Mouse (Mus musculus) layer of hippocampus, adult 6 months (tissue): ENCODE results near the gene Lysmd1. TPM values are rescaled to one million over a fixed set of nuclear protein-coding genes. Genes with fewer than 3 reads are reported as not detected.

Source experiments
- long read RNA-seq, 2 experiments: library from polyadenylated mRNA; unstranded; transcript quantifications; one replicate each; pipeline ENCODE4 v2.0.0; 2019 to 2020
- microRNA-seq: library from miRNA; unstranded; fragments of <30 nt; microRNA quantifications from one replicate; pipeline ENCODE4 v1.2.0, GENCODE M21; 2020
- polyA plus RNA-seq: library from polyadenylated mRNA; unstranded; fragments of <200 nt; fragmentation: Nextera tagmentation; gene quantifications from 2 replicates; pipeline ENCODE4 v1.2.3, GENCODE M21; 2021

Lysmd1 gene
- 9.2 and 11.4 TPM in 2 replicates for polyA plus RNA-seq
- long read RNA-seq, experiment 1, transcript Lysmd1-201 (3 exons, 2,394 nt): major isoform, 26 of 30 reads
- long read RNA-seq, experiment 1, partial matches to known transcripts: 3 of 30 reads
- long read RNA-seq, experiment 1, other reads (novel, unspliced or antisense): 1 of 30 reads
- long read RNA-seq, experiment 2, transcript Lysmd1-201 (3 exons, 2,394 nt): major isoform, 69 of 76 reads
- long read RNA-seq, experiment 2, partial matches to known transcripts: 5 of 76 reads
- long read RNA-seq, experiment 2, other reads (novel, unspliced or antisense): 2 of 76 reads

GRCm38 (mm10) chr3:95133680-95134101, at the start of gene Lysmd1, which contains the start of gene Scnm1:
Gene Lysmd1 (plus strand): TSS chr3:95134088.
Gene Scnm1 (minus strand): TSS chr3:95134011.

GRCm38 (mm10) chr3:95106338-95107117, 27.4 kb upstream of the Lysmd1 start, which contains the start of gene Pip5k1a:
Gene Pip5k1a (minus strand): TSS chr3:95106930.

GRCm38 (mm10) chr3:95110911-95111726, 22.8 kb upstream of the Lysmd1 start, which contains the start of gene Vps72:
Gene Vps72 (plus strand): TSS chr3:95111022.

GRCm38 (mm10) chr3:95124246-95124645, 9.6 kb upstream of the Lysmd1 start, which contains the start of gene Tmod4:
Gene Tmod4 (plus strand): TSS chr3:95124476.

GRCm38 (mm10) chr3:95141952-95142616, 8.2 kb downstream of the Lysmd1 start, which contains the start of gene Tnfaip8l2:
Gene Tnfaip8l2 (minus strand): TSS chr3:95142360.

GRCm38 (mm10) chr3:95159987-95160963, 26.4 kb downstream of the Lysmd1 start, which contains the start of gene Sema6c:
Gene Sema6c (plus strand): TSS chr3:95160457.

Small RNA genes within 50 kb of the gene (microRNA-seq; reads per million reads assigned to microRNA genes)
- not detected for gene Mir8099-1

Other genes starting within 250 kb of the Lysmd1 start
- gene Psmb4, start 247.1 kb upstream of the Lysmd1 start, polyA plus RNA-seq: 181 and 189 TPM in 2 replicates
- gene Selenbp1, start 201.0 kb upstream of the Lysmd1 start, polyA plus RNA-seq: 36.6 and 38.5 TPM in 2 replicates
- 2.5 and 2.6 TPM in 2 replicates for gene Rfx5, start 180.0 kb upstream of the Lysmd1 start, polyA plus RNA-seq
- 9.2 and 10.6 TPM in 2 replicates for gene Pi4kb, start 159.4 kb upstream of the Lysmd1 start, polyA plus RNA-seq
- 4.8 and 5.7 TPM in 2 replicates for gene Zfp687, start 118.6 kb upstream of the Lysmd1 start, polyA plus RNA-seq
- 232 and 236 TPM in 2 replicates for gene Psmd4, start 91.5 kb upstream of the Lysmd1 start, polyA plus RNA-seq
- gene Pip5k1a, start 27.2 kb upstream of the Lysmd1 start, polyA plus RNA-seq: 11.3 and 13.1 TPM in 2 replicates
- gene Vps72, start 23.1 kb upstream of the Lysmd1 start, polyA plus RNA-seq: 42.0 and 50.9 TPM in 2 replicates
- 0.41 and 0.44 TPM in 2 replicates for gene Tmod4, start 9.6 kb upstream of the Lysmd1 start, polyA plus RNA-seq
- 58.4 and 58.8 TPM in 2 replicates for gene Scnm1, start 77 bp upstream of the Lysmd1 start, polyA plus RNA-seq
- gene Tnfaip8l2, start 8.3 kb downstream of the Lysmd1 start, polyA plus RNA-seq: 2.6 and 3.7 TPM in 2 replicates
- 1.2 and 2.4 TPM in 2 replicates for gene Sema6c, start 26.4 kb downstream of the Lysmd1 start, polyA plus RNA-seq
- 0.60 and 0.73 TPM in 2 replicates for gene Gabpb2, start 83.8 kb downstream of the Lysmd1 start, polyA plus RNA-seq
- 66.2 and 87.2 TPM in 2 replicates for gene Cdc42se1, start 94.6 kb downstream of the Lysmd1 start, polyA plus RNA-seq
- gene Mllt11, start 98.1 kb downstream of the Lysmd1 start, polyA plus RNA-seq: 286 and 302 TPM in 2 replicates
- 0.06 and 0.23 TPM in 2 replicates for gene Gm128, start 107.5 kb downstream of the Lysmd1 start, polyA plus RNA-seq
- not detected in 2 replicates for gene Bnipl, start 117.1 kb downstream of the Lysmd1 start, polyA plus RNA-seq
- gene Mindy1, start 147.3 kb downstream of the Lysmd1 start, polyA plus RNA-seq: 19.7 and 19.9 TPM in 2 replicates
- gene Prune1, start 148.0 kb downstream of the Lysmd1 start, polyA plus RNA-seq: 12.4 and 16.6 TPM in 2 replicates
- gene Anxa9, start 173.1 kb downstream of the Lysmd1 start, polyA plus RNA-seq: 0.15 and 0.19 TPM in 2 replicates
- 45.4 and 46.9 TPM in 2 replicates for gene Cers2, start 180.7 kb downstream of the Lysmd1 start, polyA plus RNA-seq
- gene Setdb1, start 223.1 kb downstream of the Lysmd1 start, polyA plus RNA-seq: 7.9 and 9.7 TPM in 2 replicates